Mouse (Mus musculus) forebrain, postnatal 0 days (tissue): ENCODE data around the gene Snx1. TPM values are rescaled to one million over a fixed set of nuclear protein-coding genes. Genes with fewer than 3 reads are reported as not detected.

Experiments
- ATAC-seq: fragments of 200-750 bp; cut with Nextera tagmentation; 2 replicates; pipeline ENCODE4 v1.8.0; 2017; ENCODE audit warnings: mild to moderate bottlenecking, moderate library complexity
- DNase-seq: peaks from one replicate; pipeline ENCODE4 v3.0.0-alpha.2; 2015
- H3K27ac ChIP-seq: fragments of 300-500 bp; sonication (generic); 2 replicates; pipeline ENCODE4 v1.5.1; 2014; ENCODE audit warnings: low read depth, mild to moderate bottlenecking, antibody characterized with exemption, low read length, moderate library complexity, mixed read lengths
- H3K27me3 ChIP-seq: fragments of 300-500 bp; sonication (generic); 2 replicates; pipeline ENCODE4 v1.6.1; 2014; ENCODE audit warnings: mild to moderate bottlenecking, low read length, mixed read lengths; ENCODE audit not compliant: insufficient read depth
- H3K36me3 ChIP-seq: fragments of 300-500 bp; sonication (generic); 2 replicates; pipeline ENCODE4 v1.6.1; 2014; ENCODE audit warnings: mild to moderate bottlenecking, moderate library complexity; ENCODE audit not compliant: insufficient read depth
- H3K4me1 ChIP-seq: fragments of 300-500 bp; sonication (generic); 2 replicates; pipeline ENCODE4 v1.6.1; 2014; ENCODE audit warnings: antibody characterized with exemption; ENCODE audit not compliant: insufficient read depth
- H3K4me2 ChIP-seq: fragments of 300-500 bp; sonication (generic); 2 replicates; pipeline ENCODE4 v1.6.1; 2014; ENCODE audit warnings: low read depth, mild to moderate bottlenecking, moderate library complexity
- H3K4me3 ChIP-seq: fragments of 300-500 bp; sonication (generic); 2 replicates; pipeline ENCODE4 v1.5.1; 2014; ENCODE audit warnings: low read depth, low read length, mixed read lengths
- H3K9ac ChIP-seq: fragments of 300-500 bp; sonication (generic); 2 replicates; pipeline ENCODE4 v1.6.1; 2014; ENCODE audit warnings: mild to moderate bottlenecking
- H3K9me3 ChIP-seq: fragments of 300-500 bp; sonication (generic); 2 replicates; pipeline ENCODE4 v1.6.1; 2016; ENCODE audit warnings: low read length
- CTCF ChIP-seq: sonication (generic); IDR thresholded peaks from 2 replicates; pipeline ENCODE4 v1.5.1; 2016; ENCODE audit warnings: antibody characterized with exemption, control low read depth, low read depth
- WGBS: fragments of 180-500 bp; shearing (Covaris S2); extraction: QIAGEN DNeasy Blood & Tissue Kit; methylation state at CpG from one replicate; pipeline ENCODE4 v1.1.7; 2014; 5-methylcytosine and 5-hydroxymethylcytosine counted together
- polyA plus RNA-seq: library from polyadenylated mRNA; unstranded; fragments of >200 nt; fragmentation: Nextera tagmentation; extraction: Ambion mirVana; gene quantifications from 2 replicates; pipeline ENCODE4 v1.2.1, GENCODE M21; 2015
- total RNA-seq: library from RNA; depleted of rRNA; stranded (reverse); fragments of >200 nt; gene quantifications from 2 replicates; pipeline ENCODE4 v1.2.3, GENCODE M21; 2014

Snx1 gene
- total and polyA plus RNA-seq, 2 experiments from 2014 or later = 51.5 to 59.8 TPM

- peak overlapping the region; percentile 64 for H3K4me3 ChIP-seq
- peaks cover 5% of the 10 kb centered on the region for H3K4me1 ChIP-seq
- DNase-seq (no peak), ATAC-seq (no peak)
- TF ChIP-seq CTCF = no peak
- H3K4me2 ChIP-seq = peak overlapping the region; percentile 79
- WGBS = 41% methylated on average over 6 of the region's 6 CpGs
- no peaks in the 10 kb centered on the region for H3K27me3 ChIP-seq
- H3K9me3 ChIP-seq = no peaks in the 10 kb centered on the region
- 0 out of 2 replicates have a peak, but pooled peaks cover 4% of the 10 kb centered on the region for H3K36me3 ChIP-seq
- peak overlapping the region; percentile 67; the same call in 1 of the 2 replicates for H3K27ac ChIP-seq
- peak overlapping the region; percentile 64 for H3K9ac ChIP-seq
Observed at GRCm38 (mm10) chr9:66127193-66127546, 783 bp upstream of the Snx1 start.

DNA sequence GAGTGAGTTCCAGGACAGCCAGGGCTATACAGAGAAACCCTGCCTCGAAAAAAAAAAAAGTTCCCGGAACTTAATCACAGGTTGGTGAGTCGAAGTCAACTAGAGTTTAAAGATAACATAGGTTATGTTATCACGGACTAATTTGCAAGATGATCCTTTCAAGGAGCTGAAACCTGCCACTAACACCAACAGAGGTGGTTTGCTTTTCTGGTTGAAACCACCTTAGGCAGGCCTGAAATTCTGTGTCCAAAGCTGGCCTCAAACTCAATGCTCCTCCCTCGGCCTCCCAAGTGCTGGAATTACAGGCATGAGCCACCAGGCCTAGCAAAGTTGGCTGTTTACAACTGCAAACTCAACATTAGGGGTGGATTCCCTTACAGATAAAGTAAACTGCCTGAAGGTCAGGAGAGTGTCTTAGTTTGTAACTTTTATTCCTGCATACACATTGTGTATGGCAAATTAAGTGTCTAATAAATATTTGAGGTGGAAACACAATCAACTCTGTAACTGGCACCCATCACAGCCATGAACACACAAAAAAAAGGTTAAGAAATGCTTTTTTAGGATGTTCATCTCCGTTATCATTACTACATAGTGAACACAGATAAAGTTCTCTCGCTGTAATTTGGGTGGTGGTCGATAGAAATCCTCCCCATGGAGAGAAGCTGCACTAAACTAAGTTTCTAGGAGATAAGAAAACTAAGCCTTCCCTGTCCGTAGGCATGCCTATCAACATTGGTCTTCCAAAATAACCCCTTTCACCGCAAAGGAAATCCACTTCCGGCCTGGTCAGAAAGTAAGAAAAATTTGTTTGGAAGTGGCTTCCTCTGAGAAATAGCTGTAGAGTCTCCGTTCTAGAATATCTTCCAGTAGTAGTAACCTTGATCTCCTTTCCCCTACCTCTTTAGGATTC, 588 bp downstream of the Snx1 start:
- Histone ChIP-seq H3K27ac (no peak overlapping the region), H3K27me3 (no peaks in the 10 kb centered on the region), H3K4me3 (peak overlapping the region; percentile 64), H3K4me1 (peaks cover 5% of the 10 kb centered on the region), H3K9ac (peak overlapping the region; percentile 64; the same call in 1 of the 2 replicates), H3K36me3 (0 out of 2 replicates have a peak, but pooled peaks cover 2% of the 10 kb centered on the region), H3K9me3 (no peaks in the 10 kb centered on the region), H3K4me2 (peak overlapping the region; percentile 79)
- WGBS = 63% methylated on average over 12 of the region's 12 CpGs
- no peak for TF ChIP-seq CTCF
- no peak for ATAC-seq
- no peak for DNase-seq

DNA sequence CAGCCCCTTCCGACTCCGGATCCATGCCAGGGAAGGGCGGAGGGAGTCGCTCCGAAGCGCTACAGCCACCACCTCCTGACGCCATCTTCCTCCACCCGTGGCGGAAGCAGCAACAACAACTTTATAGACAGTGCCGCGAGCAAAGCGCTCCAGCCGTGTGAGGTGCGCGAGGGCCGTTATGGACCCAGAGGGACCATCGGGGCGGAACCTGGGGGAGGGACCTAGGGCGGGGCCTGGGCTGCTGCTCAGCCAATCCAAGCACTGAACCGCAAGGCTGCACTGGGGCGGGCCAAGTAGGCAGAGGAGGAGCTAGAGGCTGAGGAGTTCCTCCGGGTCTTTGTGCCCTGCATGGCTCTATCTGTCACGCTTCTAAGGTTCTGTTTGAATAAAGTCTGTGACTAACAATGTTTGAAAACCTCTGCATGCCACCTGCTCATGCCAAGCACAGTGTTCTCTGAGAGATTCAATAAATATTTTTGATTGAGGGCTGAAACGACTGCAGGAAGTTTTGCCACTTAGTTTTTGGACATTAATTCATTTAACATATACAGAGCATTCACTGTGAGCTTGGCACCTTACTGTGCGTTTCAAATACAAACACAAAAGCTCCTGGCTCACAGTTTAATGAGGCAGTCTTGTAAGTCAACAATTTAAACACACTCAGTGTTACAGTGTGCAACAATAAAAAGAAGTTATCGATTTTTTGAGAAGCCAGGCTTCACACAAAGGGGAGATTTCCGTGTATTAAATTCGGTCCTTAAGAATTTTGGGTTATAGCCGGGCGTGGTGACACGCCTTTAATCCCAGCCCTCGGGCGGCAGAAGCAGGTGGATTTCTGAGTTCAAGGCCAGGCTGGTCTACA, 1.5 kb downstream of the Snx1 start:
- H3K36me3 ChIP-seq = no peaks in the 10 kb centered on the region
- WGBS = 11% methylated on average over 33 of the region's 33 CpGs
- peak; percentile 97 for DNase-seq
- H3K27ac ChIP-seq = peak overlapping the region; percentile 84
- ATAC-seq = peak; percentile 99
- peak overlapping the region; percentile 85 for H3K9ac ChIP-seq
- peak overlapping the region; percentile 51 for H3K4me2 ChIP-seq
- TF ChIP-seq CTCF = peak; percentile 28; the same call in 1 of the 2 replicates
- H3K27me3 ChIP-seq = no peaks in the 10 kb centered on the region
- peaks cover 5% of the 10 kb centered on the region for H3K4me1 ChIP-seq
- H3K4me3 ChIP-seq = peak overlapping the region; percentile 71
- no peaks in the 10 kb centered on the region for H3K9me3 ChIP-seq

DNA sequence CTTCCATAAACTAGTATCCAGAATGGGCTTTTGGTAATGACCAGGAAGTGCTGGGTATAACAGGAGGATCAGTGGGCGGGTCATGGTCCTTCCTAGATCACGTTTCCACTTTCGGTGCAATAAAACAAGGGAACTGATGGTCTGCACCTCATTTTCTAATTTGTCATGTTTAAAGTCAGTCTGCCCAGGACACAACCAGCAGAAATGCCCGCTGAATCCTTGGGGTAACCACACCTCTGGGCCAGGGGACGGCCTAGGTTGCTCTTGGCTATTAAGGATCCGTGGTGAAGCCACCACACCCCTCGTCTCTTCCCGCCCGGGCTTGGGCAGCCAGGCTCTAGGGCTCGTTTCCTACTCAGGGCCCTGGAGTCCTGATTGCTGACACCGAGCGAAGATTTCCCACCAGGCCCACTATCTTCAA, 2.3 kb downstream of the Snx1 start:
- ATAC-seq (peak; percentile 11), DNase-seq (no peak)
- Histone ChIP-seq H3K27ac (peak overlapping the region; percentile 84), H3K4me3 (peak overlapping the region; percentile 71), H3K27me3 (no peaks in the 10 kb centered on the region), H3K36me3 (no peaks in the 10 kb centered on the region), H3K4me1 (peaks cover 5% of the 10 kb centered on the region), H3K4me2 (peak overlapping the region; percentile 51), H3K9ac (peak overlapping the region; percentile 85), H3K9me3 (no peaks in the 10 kb centered on the region)
- no peak for TF ChIP-seq CTCF
- WGBS = under 1% methylated on average over 12 of the region's 12 CpGs

- WGBS = 6% methylated on average over 5 of the region's 5 CpGs
- H3K4me1 ChIP-seq = peaks cover 5% of the 10 kb centered on the region
- H3K9ac ChIP-seq = peak overlapping the region; percentile 85
- H3K4me3 ChIP-seq = peak overlapping the region; percentile 71
- peak overlapping the region; percentile 51 for H3K4me2 ChIP-seq
- H3K27me3 ChIP-seq = no peaks in the 10 kb centered on the region
- DNase-seq = no peak
- H3K9me3 ChIP-seq = no peaks in the 10 kb centered on the region
- no peaks in the 10 kb centered on the region for H3K36me3 ChIP-seq
- ATAC-seq = no peak
- TF ChIP-seq CTCF = no peak
- H3K27ac ChIP-seq = no peak overlapping the region
Observed at GRCm38 (mm10) chr9:66123648-66124047, 2.7 kb downstream of the Snx1 start.

- ATAC-seq = no peak
- no peak overlapping the region for H3K4me3 ChIP-seq
- H3K4me2 ChIP-seq = no peak overlapping the region
- no peak overlapping the region for H3K27ac ChIP-seq
- H3K9me3 ChIP-seq = no peaks in the 10 kb centered on the region
- H3K27me3 ChIP-seq = no peaks in the 10 kb centered on the region
- DNase-seq = no peak
- H3K36me3 ChIP-seq = no peaks in the 10 kb centered on the region
- H3K4me1 ChIP-seq = no peaks in the 10 kb centered on the region
- TF ChIP-seq CTCF = no peak
- H3K9ac ChIP-seq = no peak overlapping the region
Observed at GRCm38 (mm10) chr9:66121421-66121820, 5.0 kb downstream of the Snx1 start.
